ENCODE assay signal across 8 mouse cellular contexts in the genomic region with DNA sequence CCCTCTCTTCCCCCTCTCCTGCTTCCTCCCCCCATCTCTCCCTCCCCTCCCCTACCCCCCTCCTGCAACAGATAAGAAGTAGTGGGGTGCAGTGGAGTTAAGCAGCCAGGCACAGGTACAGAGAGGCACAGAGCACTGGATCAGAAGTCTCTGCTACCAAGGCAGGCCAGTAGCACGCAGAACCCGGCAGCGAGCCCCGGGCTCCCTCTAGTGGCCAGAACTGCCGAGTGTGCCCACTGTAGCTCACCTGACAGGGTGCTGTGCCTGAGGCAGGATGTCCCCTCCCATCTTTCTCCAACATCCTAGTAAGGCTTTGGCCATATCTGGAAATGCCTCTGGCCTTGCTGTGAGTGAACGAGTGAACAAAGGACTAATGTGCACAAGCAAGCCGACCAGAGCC. TPM values are rescaled to one million over a fixed set of nuclear protein-coding genes. Genes with fewer than 3 reads are reported as not detected.
DNase-seq lines count a peak whose midpoint lies in the region; ATAC-seq and TF ChIP-seq lines count a peak whose summit lies in the region.

No protein-coding gene starts in this region.

- peak; percentile 97 for TF ChIP-seq CTCF in lung, postnatal 0 days (IDR thresholded peaks at IDR 0.05)

- H3K36me3 ChIP-seq in forebrain, embryonic 13.5 days (ENCODE audit: poor library complexity, severe bottlenecking), result no peaks in the 10 kb centered on the region
- no peaks in the 10 kb centered on the region for H3K36me3 ChIP-seq in hindbrain, embryonic 11.5 days (ENCODE audit: control insufficient read depth, insufficient read depth, low read length)
- no peaks in the 10 kb centered on the region for H3K36me3 ChIP-seq in lung, postnatal 0 days (ENCODE audit: insufficient read depth, low read length)

- WGBS in forebrain, embryonic 13.5 days, result 5% methylated on average over 7 of the region's 7 CpGs
- 6% methylated on average over 7 of the region's 7 CpGs for WGBS in hindbrain, embryonic 11.5 days
- WGBS in lung, postnatal 0 days, result 7% methylated on average over 7 of the region's 7 CpGs

- H3K4me2 ChIP-seq in forebrain, embryonic 13.5 days, result no peak overlapping the region
- no peak overlapping the region for H3K4me2 ChIP-seq in hindbrain, embryonic 11.5 days (replicated peaks; ENCODE audit: low read depth, low read length)
- H3K4me2 ChIP-seq in lung, postnatal 0 days (replicated peaks; ENCODE audit: low read depth, low read length), result no peak overlapping the region

- no peak overlapping the region for H3K9ac ChIP-seq in forebrain, embryonic 13.5 days
- no peak overlapping the region for H3K9ac ChIP-seq in hindbrain, embryonic 11.5 days (ENCODE audit: low read depth, low read length)
- no peak overlapping the region for H3K9ac ChIP-seq in lung, postnatal 0 days (replicated peaks; ENCODE audit: low read depth)

- H3K9me3 ChIP-seq in forebrain, embryonic 13.5 days (replicated peaks), result no peaks in the 10 kb centered on the region
- H3K9me3 ChIP-seq in hindbrain, embryonic 11.5 days (ENCODE audit: control insufficient read depth, low read length), result no peaks in the 10 kb centered on the region
- H3K9me3 ChIP-seq in lung, postnatal 0 days (ENCODE audit: low read length), result no peaks in the 10 kb centered on the region

- peak; percentile 87 for DNase-seq in ES-CJ7 (ENCODE audit: low read depth, low spot score)
- DNase-seq in c-Kit-negative CD71-positive TER-119-positive erythroid progenitor cells, embryonic 14.5 days (ENCODE audit: low read depth, low spot score), result peak; percentile 12
- peak; percentile 85 for DNase-seq in hindbrain, embryonic 11.5 days (ENCODE audit: low spot score)
- DNase-seq in layer of hippocampus, postnatal 10 days (ENCODE audit: low spot score in 2 of 2), result peak; percentile 90 to 92
- DNase-seq in lung, postnatal 0 days (ENCODE audit: low spot score), result peak; percentile 71
- peak; percentile 88 for DNase-seq in retina, embryonic 14.5 days (ENCODE audit: low spot score)
- DNase-seq in thymus, postnatal 36 days, result peak; percentile 74 to 79

- ATAC-seq in forebrain, embryonic 13.5 days, result peak; percentile 61; the same call in 1 of the 2 replicates
- peak; percentile 57 for ATAC-seq in hindbrain, embryonic 11.5 days (ENCODE audit: low FRiP score)
- ATAC-seq in lung, postnatal 0 days, result peak; percentile 80

- 0 out of 2 replicates have a peak, but pooled peaks cover 6% of the 10 kb centered on the region for H3K27me3 ChIP-seq in forebrain, embryonic 13.5 days
- no peaks in the 10 kb centered on the region for H3K27me3 ChIP-seq in hindbrain, embryonic 11.5 days (ENCODE audit: control insufficient read depth, insufficient read depth, low read length)
- H3K27me3 ChIP-seq in lung, postnatal 0 days (replicated peaks; ENCODE audit: insufficient read depth, low read length), result no peaks in the 10 kb centered on the region

- TF ChIP-seq EP300 in lung, postnatal 0 days (IDR thresholded peaks at IDR 0.05), result no peak

- H3K27ac ChIP-seq in forebrain, embryonic 13.5 days, result no peak overlapping the region
- H3K27ac ChIP-seq in hindbrain, embryonic 11.5 days (ENCODE audit: low read depth, low read length), result no peak overlapping the region
- no peak overlapping the region for H3K27ac ChIP-seq in lung, postnatal 0 days (ENCODE audit: low read length)

- peaks cover 34% of the 10 kb centered on the region for H3K4me1 ChIP-seq in forebrain, embryonic 13.5 days
- H3K4me1 ChIP-seq in hindbrain, embryonic 11.5 days (replicated peaks; ENCODE audit: control insufficient read depth, insufficient read depth, low read length), result no peaks in the 10 kb centered on the region
- no peaks in the 10 kb centered on the region for H3K4me1 ChIP-seq in lung, postnatal 0 days (ENCODE audit: insufficient read depth, low read depth, low read length)

- H3K4me3 ChIP-seq in forebrain, embryonic 13.5 days, result no peak overlapping the region
- H3K4me3 ChIP-seq in hindbrain, embryonic 11.5 days (ENCODE audit: low read depth, low read length), result no peak overlapping the region
- H3K4me3 ChIP-seq in lung, postnatal 0 days (ENCODE audit: low read depth, low read length), result no peak overlapping the region

RNA-seq across cellular contexts. Expression of a gene that starts 51.7 kb away (rescaled TPM):
- polyA plus RNA-seq in forebrain, embryonic 13.5 days (2015; fragmentation: Nextera tagmentation; extraction: Ambion mirVana), result 8.1 and 9.6 TPM in 2 replicates
- 2.2 TPM in 2 replicates for polyA plus RNA-seq in hindbrain, embryonic 11.5 days (2014; fragmentation: Nextera tagmentation; extraction: Ambion mirVana)
- total RNA-seq in layer of hippocampus, postnatal 10 days (2021), result 10 to 100 TPM; 43.9 to 52.3 TPM
- polyA plus RNA-seq in lung, postnatal 0 days (2015; fragmentation: Nextera tagmentation; extraction: Ambion mirVana), result 4.8 and 5.7 TPM in 2 replicates

Comparison
In these comparisons a context has a peak if more than half of its experiments do, and no peak if none do; other contexts are left out.
1. DNase-seq: peak in every context shown above with its lines; median percentile 91 in layer of hippocampus, postnatal 10 days; 88 in retina, embryonic 14.5 days; 87 in ES-CJ7; 85 in hindbrain, embryonic 11.5 days; 76 in thymus, postnatal 36 days; 71 in lung, postnatal 0 days; 12 in c-Kit-negative CD71-positive TER-119-positive erythroid progenitor cells, embryonic 14.5 days.